Mouse (Mus musculus) c-Kit-positive CD71-negative TER-119-negative erythroid progenitor cells, embryonic 14.5 days (primary cell): ENCODE data around the gene Cadm2.
A peak's percentile ranks its signal among the peaks of the same experiment; 100 is the strongest.

Experiments used
- DNase-seq: peaks from one replicate; pipeline ENCODE4 v3.0.0-alpha.2; 2013; ENCODE audit warnings: low read depth

Cadm2 gene

GRCm38 (mm10) chr16:67509079-67509478 lies 111.6 kb downstream of the Cadm2 start:
- no peak for DNase-seq

DNA sequence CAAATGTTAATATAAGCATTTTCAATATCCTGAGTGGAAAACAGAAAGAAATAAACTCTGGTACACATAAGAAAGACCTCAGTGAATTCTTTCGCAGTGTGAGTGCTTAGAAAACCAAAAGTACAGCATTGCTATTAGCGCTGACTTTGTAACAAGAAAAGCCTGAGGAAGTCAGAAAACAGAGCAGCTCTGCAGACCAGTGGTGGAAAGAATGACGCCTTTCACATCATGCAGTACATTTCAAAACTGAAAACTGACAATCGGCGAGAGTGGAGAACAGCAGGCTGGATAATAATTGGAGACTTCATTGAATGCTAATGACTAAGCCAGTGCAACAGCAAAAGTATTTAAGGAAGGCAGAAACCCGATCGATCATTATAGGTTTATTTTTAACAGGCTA lies 138.2 kb downstream of the Cadm2 start:
- DNase-seq, result no peak

DNA sequence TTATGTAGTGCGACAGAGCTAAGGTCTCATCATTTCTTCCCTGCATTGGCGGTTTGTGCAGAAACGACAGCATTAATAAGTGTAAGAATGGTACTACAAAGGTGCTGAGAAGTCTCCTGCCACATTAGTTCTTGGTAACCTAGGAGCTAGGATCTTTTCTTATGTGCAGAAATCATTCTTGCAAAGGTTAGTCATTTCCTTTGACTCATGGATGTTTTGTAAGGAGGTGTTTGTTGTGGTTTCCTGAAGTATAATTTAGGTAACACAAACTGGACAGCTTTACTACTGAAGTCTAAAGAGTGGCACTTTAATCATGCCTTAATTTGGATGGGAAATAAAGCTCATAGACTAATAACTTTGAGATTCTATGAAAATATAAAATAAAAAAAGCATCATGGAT lies 153.7 kb downstream of the Cadm2 start:
- no peak for DNase-seq

GRCm38 (mm10) chr16:67436301-67436700 lies 184.4 kb downstream of the Cadm2 start:
- DNase-seq, result no peak

GRCm38 (mm10) chr16:67425371-67425770 lies 195.3 kb downstream of the Cadm2 start:
- DNase-seq, result no peak

- DNase-seq, result no peak
Measured at GRCm38 (mm10) chr16:67410926-67411325, 209.8 kb downstream of the Cadm2 start.

- no peak for DNase-seq
Measured at GRCm38 (mm10) chr16:67410482-67410881, 210.2 kb downstream of the Cadm2 start.

DNA sequence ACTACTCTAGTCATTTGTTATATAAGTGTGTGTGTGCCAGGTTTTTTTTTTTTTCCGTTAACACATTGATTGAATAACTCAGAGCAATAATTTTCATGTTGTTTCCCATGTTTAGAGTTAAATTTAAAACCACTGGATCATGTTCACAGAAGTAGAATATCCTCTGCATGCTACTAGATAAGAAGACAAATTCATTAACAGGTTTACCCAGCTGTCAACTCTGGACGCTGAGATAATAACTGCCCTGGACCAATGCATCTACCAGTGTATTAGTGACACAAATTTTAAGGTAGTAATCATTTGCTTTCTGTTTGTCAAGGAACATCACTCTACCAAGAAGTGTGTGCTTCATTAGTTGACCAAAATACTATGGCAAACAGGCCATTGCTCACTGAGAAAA lies 253.0 kb downstream of the Cadm2 start:
- no peak for DNase-seq

GRCm38 (mm10) chr16:67348011-67348410 lies 272.7 kb downstream of the Cadm2 start:
- DNase-seq, result no peak

DNA sequence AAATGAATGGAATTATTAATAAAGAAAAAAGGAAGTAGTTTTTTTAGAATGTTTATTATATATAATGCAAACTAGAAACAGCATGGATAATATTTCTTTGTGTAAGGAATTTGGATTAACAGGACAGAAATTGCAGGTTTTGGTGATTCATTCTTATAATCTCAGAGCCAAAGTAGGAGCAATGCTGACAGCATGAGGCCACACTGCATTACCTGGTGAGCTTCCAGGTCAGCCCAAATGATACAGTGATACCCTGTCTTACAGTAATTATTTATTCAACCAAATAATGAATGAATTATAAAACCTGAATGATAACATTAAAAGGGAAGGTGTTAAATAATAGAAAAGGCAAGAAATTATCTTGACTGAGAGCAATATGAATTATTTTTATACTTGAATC lies 273.1 kb downstream of the Cadm2 start:
- DNase-seq, result no peak

- no peak for DNase-seq
Measured at GRCm38 (mm10) chr16:67346621-67347290, 274.0 kb downstream of the Cadm2 start.

DNA sequence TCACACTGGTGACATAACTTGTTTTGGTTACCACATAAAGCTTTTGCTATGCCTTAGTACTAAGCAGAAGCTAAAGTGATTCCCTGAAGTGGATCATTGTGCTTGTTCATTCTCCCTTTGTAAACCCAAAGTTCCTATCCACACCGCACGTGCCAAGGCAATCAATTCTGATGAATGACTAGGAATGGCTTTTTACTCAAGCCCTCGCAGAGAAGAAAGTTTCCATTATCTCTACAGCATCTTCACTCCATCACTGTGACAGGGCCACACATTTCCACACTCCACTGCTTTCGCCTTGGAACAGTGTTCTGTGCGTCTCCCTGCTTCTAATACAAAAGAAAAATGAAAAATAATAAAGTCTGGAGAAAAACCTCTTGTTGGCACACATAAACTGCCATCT lies 276.5 kb downstream of the Cadm2 start:
- no peak for DNase-seq

DNA sequence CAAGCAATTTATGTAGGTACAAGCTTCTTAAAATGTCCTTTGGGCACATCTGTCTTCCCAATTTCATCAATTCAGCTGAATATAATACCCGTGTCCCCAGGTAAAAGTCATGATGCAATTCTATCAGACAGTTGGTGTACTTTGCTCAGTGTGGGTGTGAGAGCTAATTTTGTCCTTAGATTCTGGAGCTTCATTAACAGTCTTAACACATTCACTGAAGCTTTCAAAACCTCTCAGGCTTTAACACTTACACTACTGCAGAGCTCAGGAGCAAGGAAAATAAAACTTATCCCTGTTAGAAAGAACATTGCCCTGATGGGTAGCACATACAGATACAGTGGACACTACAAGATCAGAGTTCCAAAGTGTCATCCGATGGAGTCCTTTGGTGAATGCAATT lies 309.7 kb downstream of the Cadm2 start:
- no peak for DNase-seq

DNA sequence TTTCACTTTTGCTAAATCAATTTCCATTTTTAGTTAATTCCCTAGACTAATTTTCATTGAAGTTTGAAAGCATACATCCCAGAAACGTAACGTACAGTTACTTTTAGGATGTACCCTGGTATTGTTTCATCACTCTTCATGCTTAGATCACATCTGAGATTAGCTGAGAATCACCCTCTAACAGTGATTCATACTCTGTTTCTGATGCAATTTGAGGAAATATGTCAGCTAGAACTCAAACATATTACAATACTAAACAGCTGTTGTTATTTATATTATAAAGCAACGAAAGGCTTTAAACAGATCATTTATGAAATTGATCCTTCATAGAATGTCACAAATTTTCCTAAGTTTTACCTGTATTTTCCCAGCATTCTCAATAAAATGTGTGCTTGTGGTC lies 336.0 kb downstream of the Cadm2 start:
- DNase-seq, result no peak

- DNase-seq, result no peak
Measured at GRCm38 (mm10) chr16:67243598-67243997, 377.1 kb downstream of the Cadm2 start.

DNA sequence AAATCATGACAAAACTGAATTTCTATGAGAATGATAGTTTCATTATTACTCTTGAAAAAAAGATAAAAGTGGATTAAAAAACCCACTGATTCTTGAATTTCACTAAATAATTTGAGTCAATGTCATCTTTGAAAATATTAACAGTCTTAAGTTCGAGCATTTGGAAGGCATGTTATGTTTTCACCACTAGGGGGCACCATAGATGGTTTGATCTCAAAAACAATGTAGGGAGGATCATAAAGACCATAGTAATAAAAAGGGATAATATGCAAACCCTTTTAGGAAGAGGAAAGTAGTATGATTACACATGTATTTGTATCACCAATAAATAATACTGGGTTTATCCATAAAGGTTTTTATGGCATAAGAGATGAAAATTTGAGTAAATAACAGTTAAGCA lies 385.8 kb downstream of the Cadm2 start:
- peak; percentile 7 for DNase-seq

GRCm38 (mm10) chr16:67226696-67227095 lies 394.0 kb downstream of the Cadm2 start:
- DNase-seq, result no peak

- no peak for DNase-seq
Measured at GRCm38 (mm10) chr16:67203329-67203728, 417.4 kb downstream of the Cadm2 start.

DNA sequence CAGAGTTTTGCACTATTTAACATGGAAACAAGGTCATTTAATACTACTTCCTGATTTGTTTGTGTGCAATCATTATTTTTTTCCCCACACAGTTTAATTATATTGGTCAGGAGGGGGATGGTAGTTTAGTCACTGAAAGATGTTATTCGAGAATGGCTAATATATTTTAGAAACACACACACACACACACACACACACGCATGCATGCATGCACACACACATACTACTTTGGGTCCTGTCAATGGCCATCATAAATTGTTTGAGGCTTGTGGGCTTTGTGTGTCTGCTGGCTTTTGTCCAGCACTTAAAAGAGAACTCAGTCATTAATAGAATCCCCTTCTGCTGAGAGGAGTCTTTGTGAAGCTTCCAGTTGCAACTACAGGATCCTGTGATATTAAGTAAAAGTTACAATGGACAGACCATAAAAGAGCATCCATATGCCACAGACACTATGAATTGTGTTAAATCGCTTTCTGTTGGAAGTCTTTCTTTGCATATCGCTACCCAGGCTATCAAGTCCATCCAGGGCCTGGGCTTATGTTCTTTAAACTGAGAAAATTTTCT lies 427.8 kb downstream of the Cadm2 start:
- no peak for DNase-seq

GRCm38 (mm10) chr16:67192395-67192794 lies 428.3 kb downstream of the Cadm2 start:
- DNase-seq, result no peak

DNA sequence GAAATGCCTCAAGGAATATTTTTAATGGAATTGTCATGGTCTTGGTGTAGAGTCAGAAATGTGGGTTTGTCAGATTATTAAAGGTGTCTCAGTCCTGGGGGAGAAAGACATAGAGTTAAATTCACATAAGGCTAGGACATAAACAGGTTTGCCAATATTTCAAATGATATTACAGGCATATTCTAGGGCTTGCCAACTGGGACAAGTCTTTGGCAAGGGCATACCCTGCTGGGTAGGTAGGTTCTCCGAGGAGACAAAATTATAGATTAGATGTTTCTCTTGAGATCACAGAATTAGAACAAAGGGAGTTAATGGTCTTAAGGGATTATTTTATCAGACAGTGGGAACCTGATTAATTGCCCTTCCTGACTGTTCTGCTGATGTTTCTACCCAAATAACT lies 434.4 kb downstream of the Cadm2 start:
- DNase-seq, result no peak

DNA sequence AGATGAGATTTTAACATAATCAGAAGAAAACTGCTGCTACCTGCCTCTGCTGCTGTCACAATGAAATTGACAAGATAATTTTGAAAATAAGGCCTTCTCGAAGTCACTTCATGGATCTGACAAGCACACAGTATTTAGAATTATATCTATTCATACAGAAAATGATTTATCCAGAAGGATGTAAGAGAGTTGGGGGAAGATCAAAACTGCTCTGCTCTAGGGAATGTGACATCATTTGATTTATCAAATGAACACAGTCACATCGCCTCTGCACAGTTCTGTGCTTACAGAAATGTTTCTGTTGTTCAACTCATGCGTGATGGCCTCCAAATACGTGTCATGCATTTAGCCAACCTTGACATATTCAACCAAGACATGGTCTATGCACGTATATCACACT lies 437.8 kb downstream of the Cadm2 start:
- no peak for DNase-seq

GRCm38 (mm10) chr16:67175386-67175785 lies 445.3 kb downstream of the Cadm2 start:
- no peak for DNase-seq

DNA sequence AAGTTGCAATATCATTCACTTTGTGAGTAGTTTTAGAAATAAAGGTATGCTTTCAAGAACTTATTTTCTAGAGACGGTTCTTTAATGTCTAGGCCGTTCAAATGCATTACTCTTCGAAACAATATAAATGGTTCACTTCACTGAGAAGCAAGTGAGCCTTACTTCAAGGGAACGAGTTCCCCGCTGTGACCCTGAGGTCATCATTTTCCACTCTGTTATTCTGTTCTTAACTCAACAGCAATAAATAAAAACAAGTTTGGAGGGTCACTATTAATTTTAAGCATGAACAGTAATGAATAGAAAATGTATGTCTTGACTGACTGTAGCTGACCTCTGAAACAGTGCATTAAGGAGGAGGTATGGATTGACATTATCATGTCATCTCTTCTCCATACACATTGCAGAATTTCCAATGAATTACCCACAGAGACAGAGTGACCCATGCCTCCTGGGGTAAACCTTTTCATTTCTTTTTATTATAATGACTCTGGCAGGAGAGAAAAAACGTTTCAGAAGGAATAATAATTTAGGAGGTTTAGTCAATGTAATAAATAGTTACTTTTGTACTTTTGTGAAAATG lies 458.4 kb downstream of the Cadm2 start:
- DNase-seq, result no peak
